Comparison of ENCODE assay signal across 9 mouse cellular contexts in genomic region chr8:95433124-95433523, GRCm38 (mm10). TPM values are rescaled to one million over a fixed set of nuclear protein-coding genes. Genes with fewer than 3 reads are reported as not detected.
DNase-seq lines count a peak whose midpoint lies in the region; ATAC-seq and TF ChIP-seq lines count a peak whose summit lies in the region.
"Had no signal": no experiment of that assay in that cellular context is flagged by ENCODE, and none has a peak within 500 bp of the region (broad histone marks: within the 10 kb centered on the region; RNA-seq: fewer than 3 reads in every experiment).

No protein-coding gene starts in this region.

- no peaks in the 10 kb centered on the region for H3K27me3 ChIP-seq in heart, adult 2 months (ENCODE audit: control insufficient read depth, insufficient read depth, low read length)
- H3K27me3 ChIP-seq in ES-Bruce4 (ENCODE audit: control insufficient read depth, insufficient read depth, low read length, poor library complexity, severe bottlenecking), result no peaks in the 10 kb centered on the region
- H3K27me3 ChIP-seq in heart, postnatal 0 days (ENCODE audit: control insufficient read depth, insufficient read depth, low read length), result no peaks in the 10 kb centered on the region
- H3K27me3 ChIP-seq in liver, postnatal 0 days (ENCODE audit: insufficient read depth, low read length), result no peaks in the 10 kb centered on the region

- no peak for TF ChIP-seq EP300 in heart, adult 2 months (IDR thresholded peaks at IDR 0.05; ENCODE audit: insufficient read depth, low read depth, low read length)
- no peak for TF ChIP-seq EP300 in ES-Bruce4 (IDR thresholded peaks at IDR 0.05; ENCODE audit: insufficient read depth, low read depth, low read length)
- TF ChIP-seq EP300 in heart, postnatal 0 days (IDR thresholded peaks at IDR 0.05; ENCODE audit: low read depth), result no peak
- no peak for TF ChIP-seq EP300 in liver, postnatal 0 days (IDR thresholded peaks at IDR 0.05; ENCODE audit: low read depth)

- DNase-seq in heart, adult 2 months, result no peak
- no peak for DNase-seq in heart, postnatal 36 days
- DNase-seq in heart, postnatal 0 days (ENCODE audit: low spot score), result no peak
- no peak for DNase-seq in liver, postnatal 0 days
- DNase-seq in urinary bladder, adult 18-20 months (ENCODE audit: low spot score in 2 of 2), result no peak
- no peak for DNase-seq in Muller cell, postnatal 12 days (ENCODE audit: inconsistent ontology term)
- DNase-seq in left cerebral cortex, adult 9 months (ENCODE audit: low spot score in 2 of 2), result no peak
- DNase-seq: retina, postnatal 1 day had no signal

- H3K9me3 ChIP-seq in ES-Bruce4 (replicated peaks; ENCODE audit: control insufficient read depth, insufficient read depth, low read length, poor library complexity, severe bottlenecking), result no peaks in the 10 kb centered on the region
- H3K9me3 ChIP-seq in heart, postnatal 0 days (replicated peaks; ENCODE audit: control insufficient read depth, low read length), result no peaks in the 10 kb centered on the region
- no peaks in the 10 kb centered on the region for H3K9me3 ChIP-seq in liver, postnatal 0 days (ENCODE audit: low read length)

- TF ChIP-seq CTCF in heart, adult 2 months (IDR thresholded peaks at IDR 0.05), result no peak
- no peak for TF ChIP-seq CTCF in ES-Bruce4 (IDR thresholded peaks at IDR 0.05; ENCODE audit: low read depth, low read length)
- no peak for TF ChIP-seq CTCF in heart, postnatal 0 days (IDR thresholded peaks at IDR 0.05; ENCODE audit: low read depth)
- no peak for TF ChIP-seq CTCF in liver, postnatal 0 days (IDR thresholded peaks at IDR 0.05; ENCODE audit: low read depth)

- H3K79me2 ChIP-seq in heart, adult 2 months (replicated peaks; ENCODE audit: control insufficient read depth, insufficient read depth, low read length), result peaks cover 7% of the 10 kb centered on the region

- TF ChIP-seq POLR2A in heart, adult 2 months (IDR thresholded peaks at IDR 0.05; ENCODE audit: insufficient read depth, low read depth, low read length), result no peak
- TF ChIP-seq POLR2A in ES-Bruce4 (IDR thresholded peaks at IDR 0.05; ENCODE audit: insufficient read depth, low read length), result no peak

- WGBS in heart, adult 2 months, result 29% methylated on average over 4 of the region's 4 CpGs
- WGBS in heart, postnatal 0 days, result 20% methylated on average over 4 of the region's 4 CpGs
- WGBS in liver, postnatal 0 days (ENCODE audit: insufficient replicate concordance), result 82% methylated on average over 4 of the region's 4 CpGs

- peak overlapping the region; percentile 88 for H3K4me2 ChIP-seq in heart, postnatal 0 days (ENCODE audit: low read depth, low read length)
- peak overlapping the region; percentile 92 for H3K4me2 ChIP-seq in liver, postnatal 0 days (ENCODE audit: low read depth, low read length)

- intact Hi-C loops in heart, adult 2 months (cut with DNase I), result no loop called here
- intact Hi-C loops in heart, postnatal 36 days (cut with DNase I), result loop anchor here (5.0 kb wide), 1 partner anchor 181 kb away; no protein-coding TSS in a partner anchor

- no peak for ATAC-seq in heart, postnatal 0 days (ENCODE audit: insufficient read depth, low read depth)
- ATAC-seq in liver, postnatal 0 days, result no peak

- peaks cover 21% of the 10 kb centered on the region for H3K36me3 ChIP-seq in heart, adult 2 months (ENCODE audit: control insufficient read depth, insufficient read depth, low read length)
- H3K36me3 ChIP-seq in ES-Bruce4 (ENCODE audit: control insufficient read depth, insufficient read depth, low read length, poor library complexity, severe bottlenecking), result peaks cover 4% of the 10 kb centered on the region
- H3K36me3 ChIP-seq in heart, postnatal 0 days (replicated peaks; ENCODE audit: control insufficient read depth, insufficient read depth, low read length), result no peaks in the 10 kb centered on the region
- no peaks in the 10 kb centered on the region for H3K36me3 ChIP-seq in liver, postnatal 0 days (replicated peaks; ENCODE audit: insufficient read depth, low read length)

- peak overlapping the region; percentile 19 for H3K9ac ChIP-seq in heart, adult 2 months (ENCODE audit: low read depth, low read length)
- peak overlapping the region; percentile 90; the same call in 1 of the 2 replicates for H3K9ac ChIP-seq in ES-Bruce4 (ENCODE audit: low read depth, poor library complexity, severe bottlenecking)
- H3K9ac ChIP-seq in heart, postnatal 0 days (replicated peaks; ENCODE audit: low read depth, low read length), result peak overlapping the region; percentile 81
- peak overlapping the region; percentile 86; the same call in 1 of the 2 replicates for H3K9ac ChIP-seq in liver, postnatal 0 days (replicated peaks)

- H3K4me3 ChIP-seq in heart, adult 2 months, result peak overlapping the region; percentile 99
- H3K4me3 ChIP-seq in ES-Bruce4 (ENCODE audit: low read depth, low read length), result no peak overlapping the region
- H3K4me3 ChIP-seq in heart, postnatal 0 days (ENCODE audit: low read depth, low read length), result peak overlapping the region; percentile 77
- H3K4me3 ChIP-seq in liver, postnatal 0 days (ENCODE audit: low read depth, low read length), result peak overlapping the region; percentile 98; the same call in 1 of the 2 replicates

- H3K27ac ChIP-seq in heart, adult 2 months, result no peak overlapping the region
- no peak overlapping the region for H3K27ac ChIP-seq in ES-Bruce4 (ENCODE audit: insufficient read depth, low read length)
- H3K27ac ChIP-seq in heart, postnatal 0 days (ENCODE audit: low read depth), result peak overlapping the region; percentile 89
- no peak overlapping the region for H3K27ac ChIP-seq in liver, postnatal 0 days (ENCODE audit: low read depth)

- H3K4me1 ChIP-seq in heart, adult 2 months (ENCODE audit: control insufficient read depth, insufficient read depth, low read length), result peaks cover 15% of the 10 kb centered on the region
- peaks cover 2% of the 10 kb centered on the region for H3K4me1 ChIP-seq in ES-Bruce4 (ENCODE audit: control insufficient read depth, insufficient read depth, low read length)
- peaks cover 47% of the 10 kb centered on the region for H3K4me1 ChIP-seq in heart, postnatal 0 days (ENCODE audit: control insufficient read depth, insufficient read depth)
- peaks cover 38% of the 10 kb centered on the region for H3K4me1 ChIP-seq in liver, postnatal 0 days (ENCODE audit: insufficient read depth)

RNA-seq across cellular contexts. Expression of gene Cfap20, which starts 1.5 kb away (rescaled TPM):
- 10 to 100 TPM; 21.8 to 24.2 TPM for total RNA-seq in heart, adult 2 months (2021)
- 27.4 and 35.2 TPM in 2 replicates for polyA plus RNA-seq in heart, adult 2 months (2012; rRNA removed)
- 10 to 100 TPM; 24.2 to 25.9 TPM for total RNA-seq in heart, postnatal 36 days (2021)
- polyA plus RNA-seq in ES-Bruce4 (2011; ENCODE audit: insufficient read depth, insufficient read length, low read depth, missing spikeins), result 122 and 132 TPM in 2 replicates
- total RNA-seq in heart, postnatal 0 days (2014; rRNA removed; ENCODE audit: low replicate concordance), result 93.8 and 97.2 TPM in 2 replicates
- 112 and 115 TPM in 2 replicates for polyA plus RNA-seq in heart, postnatal 0 days (2015; fragmentation: Nextera tagmentation; extraction: Ambion mirVana)
- polyA plus RNA-seq in liver, postnatal 0 days (2015; fragmentation: Nextera tagmentation; extraction: Ambion mirVana), result 30.4 and 33.1 TPM in 2 replicates

RNA-seq across cellular contexts. Expression of gene Csnk2a2, which starts 56.7 kb away (rescaled TPM):
- 10 to 100 TPM; 28.6 to 31.0 TPM for total RNA-seq in heart, adult 2 months (2021)
- polyA plus RNA-seq in heart, adult 2 months (2012; rRNA removed), result 11.0 and 20.6 TPM in 2 replicates
- total RNA-seq in heart, postnatal 36 days (2021), result 10 to 100 TPM; 32.9 to 36.3 TPM
- polyA plus RNA-seq in ES-Bruce4 (2011; ENCODE audit: insufficient read depth, insufficient read length, low read depth, missing spikeins), result 210 and 236 TPM in 2 replicates
- total RNA-seq in heart, postnatal 0 days (2014; rRNA removed; ENCODE audit: low replicate concordance), result 25.0 and 27.6 TPM in 2 replicates
- polyA plus RNA-seq in heart, postnatal 0 days (2015; fragmentation: Nextera tagmentation; extraction: Ambion mirVana), result 5.3 and 6.2 TPM in 2 replicates
- polyA plus RNA-seq in liver, postnatal 0 days (2015; fragmentation: Nextera tagmentation; extraction: Ambion mirVana), result 3.8 and 4.7 TPM in 2 replicates

Comparison
In these comparisons a context has a peak if more than half of its experiments do, and no peak if none do; other contexts are left out.
1. H3K9ac ChIP-seq: peak in every context shown above with its lines; median percentile 90 in ES-Bruce4; 86 in liver, postnatal 0 days; 81 in heart, postnatal 0 days; 19 in heart, adult 2 months.